Mouse (Mus musculus) erythroblast, embryonic 14.5 days (primary cell): ENCODE results near the gene Ankrd36.

Experiments
- GATA1 ChIP-seq: IDR thresholded peaks from 2 replicates; pipeline ENCODE4 v1.6.1; 2012; ENCODE audit warnings: low read length, inconsistent platforms, mixed read lengths
- TAL1 ChIP-seq: IDR thresholded peaks from 3 replicates; pipeline ENCODE4 v1.6.1; 2012; ENCODE audit warnings: low read length, inconsistent platforms, mixed read lengths

DNA sequence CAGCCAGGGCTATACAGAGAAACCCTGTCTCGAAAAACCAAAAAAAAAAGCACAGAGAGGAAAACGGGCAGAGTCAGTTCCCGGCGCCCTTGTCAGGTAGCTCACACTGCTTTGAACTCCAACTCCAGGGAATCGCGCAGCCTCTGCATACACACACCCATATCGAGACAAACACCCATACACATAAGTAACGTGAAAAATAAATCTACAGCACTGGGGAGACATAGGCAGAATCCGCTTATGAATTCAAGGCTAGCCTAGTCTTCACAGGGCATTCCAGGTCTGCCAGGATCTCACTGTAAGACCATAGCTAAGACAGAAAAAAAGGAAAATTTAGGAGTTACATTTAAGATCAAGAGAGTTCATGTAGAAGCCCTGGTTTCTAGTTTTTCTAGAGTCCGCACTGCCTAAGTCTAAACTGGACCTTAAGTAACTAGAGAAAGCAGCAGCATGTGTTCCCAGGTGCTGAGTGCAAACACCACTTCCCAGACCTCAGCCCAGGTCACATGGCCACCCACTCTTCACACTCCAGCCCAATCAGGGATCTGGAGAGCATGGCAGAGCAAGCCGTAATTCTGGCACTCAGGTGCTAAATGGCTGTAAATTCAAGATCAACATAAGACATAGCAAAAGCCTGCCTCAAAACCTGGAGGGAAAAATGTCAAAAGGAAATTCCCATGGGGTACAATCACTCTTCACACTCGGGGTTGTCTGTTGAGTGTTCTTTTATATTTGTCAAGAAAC lies 149.3 kb downstream of the Ankrd36 start:
- TF ChIP-seq GATA1 (no peak), TAL1 (no peak)
